Mouse (Mus musculus) heart, embryonic 11.5 days (tissue): ENCODE results near the gene Uspl1. TPM values are rescaled to one million over a fixed set of nuclear protein-coding genes. Genes with fewer than 3 reads are reported as not detected.

Experiments
- ATAC-seq: fragments of 200-750 bp; cut with Nextera tagmentation; replicated peaks from 2 replicates; pipeline ENCODE4 v1.8.0; 2017; ENCODE audit warnings: moderate library complexity; ENCODE audit not compliant: insufficient number of reproducible peaks, low FRiP score, low TSS enrichment
- H3K27ac ChIP-seq: fragments of 300-500 bp; sonication (generic); 2 replicates; pipeline ENCODE4 v1.5.1; 2014; ENCODE audit warnings: mild to moderate bottlenecking, low read depth, low read length
- H3K27me3 ChIP-seq: fragments of 300-500 bp; sonication (generic); 2 replicates; pipeline ENCODE4 v1.6.1; 2014; ENCODE audit warnings: mild to moderate bottlenecking, low read length, mixed read lengths; ENCODE audit not compliant: control insufficient read depth, insufficient read depth
- H3K36me3 ChIP-seq: fragments of 300-500 bp; sonication (generic); 2 replicates; pipeline ENCODE4 v1.6.1; 2014; ENCODE audit warnings: mild to moderate bottlenecking, low read length, moderate library complexity, mixed read lengths; ENCODE audit not compliant: control insufficient read depth, insufficient read depth
- H3K4me1 ChIP-seq: fragments of 300-500 bp; sonication (generic); 2 replicates; pipeline ENCODE4 v1.6.1; 2014; ENCODE audit warnings: low read length; ENCODE audit not compliant: control insufficient read depth, insufficient read depth
- H3K4me2 ChIP-seq: fragments of 300-500 bp; sonication (generic); 2 replicates; pipeline ENCODE4 v1.6.1; 2014; ENCODE audit warnings: mild to moderate bottlenecking, moderate library complexity
- H3K4me3 ChIP-seq: fragments of 300-500 bp; sonication (generic); 2 replicates; pipeline ENCODE4 v1.5.1; 2014; ENCODE audit warnings: low read depth, low read length
- H3K9ac ChIP-seq: fragments of 300-500 bp; sonication (generic); 2 replicates; pipeline ENCODE4 v1.6.1; 2014; ENCODE audit warnings: mild to moderate bottlenecking, low read depth, low read length, moderate library complexity
- H3K9me3 ChIP-seq: fragments of 300-500 bp; sonication (generic); replicated peaks from 2 replicates; pipeline ENCODE4 v1.6.1; 2016; ENCODE audit warnings: low read length; ENCODE audit not compliant: control insufficient read depth
- WGBS: fragments of 180-500 bp; shearing (Covaris S2); extraction: QIAGEN DNeasy Blood & Tissue Kit; methylation state at CpG from one replicate; pipeline ENCODE4 v1.1.7; 2014; ENCODE audit not compliant: insufficient replicate concordance; 5-methylcytosine and 5-hydroxymethylcytosine counted together
- polyA plus RNA-seq: library from polyadenylated mRNA; unstranded; fragments of >200 nt; fragmentation: Nextera tagmentation; extraction: Ambion mirVana; gene quantifications from 2 replicates; pipeline ENCODE4 v1.2.1, GENCODE M21; 2014

Uspl1 gene
- polyA plus RNA-seq, 1 experiment from 2014 or later: 42.8 TPM

DNA sequence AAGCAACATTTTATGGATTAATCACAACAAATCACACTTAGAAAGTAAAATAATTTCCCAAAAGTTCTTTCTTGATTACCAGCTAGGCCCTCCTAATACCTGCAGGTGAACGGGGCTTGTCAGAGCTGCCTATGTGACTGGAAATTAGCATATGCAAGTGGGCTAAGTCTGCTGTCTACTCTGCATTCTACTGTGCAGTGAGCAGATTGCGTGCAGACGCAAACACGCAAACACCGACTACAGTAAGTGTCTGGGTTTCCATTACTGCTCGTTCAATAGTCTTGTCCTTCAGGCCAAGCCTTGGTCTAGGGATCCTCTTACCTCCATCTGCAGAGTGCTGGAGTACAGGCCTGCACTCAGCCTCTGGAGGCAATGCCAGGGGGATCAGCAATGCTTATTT is 8.4 kb upstream of the Uspl1 start:
- no peak overlapping the region for H3K4me2 ChIP-seq

DNA sequence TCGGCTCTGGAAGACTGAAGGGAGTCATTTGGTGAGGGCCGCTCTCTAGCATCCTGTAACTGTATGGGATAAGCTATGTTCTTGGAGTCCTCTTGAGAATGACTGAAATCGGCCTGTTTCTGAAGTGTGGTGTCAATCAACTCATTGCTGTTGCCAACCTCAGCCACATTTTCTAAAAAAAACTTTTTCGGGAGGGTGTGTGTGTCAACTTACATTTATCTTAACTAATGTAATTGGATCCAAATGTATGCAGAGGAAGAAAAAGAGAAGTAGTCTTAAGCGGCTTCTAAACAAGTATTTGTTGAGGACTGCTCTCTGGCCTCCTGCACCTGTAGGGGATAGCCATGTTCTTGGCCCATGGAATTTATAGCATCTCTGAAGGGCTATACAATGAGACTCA is 6.1 kb upstream of the Uspl1 start:
- Histone ChIP-seq H3K4me2 (no peak overlapping the region), H3K4me3 (no peak overlapping the region), H3K9ac (no peak overlapping the region), H3K27me3 (no peaks in the 10 kb centered on the region), H3K9me3 (no peaks in the 10 kb centered on the region), H3K27ac (no peak overlapping the region), H3K4me1 (peaks cover 6% of the 10 kb centered on the region; the same call in 1 of the 2 replicates), H3K36me3 (no peaks in the 10 kb centered on the region)
- 74% methylated on average over 5 of the region's 5 CpGs for WGBS
- no peak for ATAC-seq

More for the DNA sequence above, 8.4 kb upstream of the Uspl1 start:
- Histone ChIP-seq H3K27me3 (no peaks in the 10 kb centered on the region), H3K36me3 (no peaks in the 10 kb centered on the region), H3K9ac (no peak overlapping the region), H3K9me3 (no peaks in the 10 kb centered on the region), H3K27ac (no peak overlapping the region), H3K4me3 (no peak overlapping the region), H3K4me1 (no peaks in the 10 kb centered on the region)
- ATAC-seq: no peak
- WGBS: 91% methylated on average over 6 of the region's 6 CpGs

DNA sequence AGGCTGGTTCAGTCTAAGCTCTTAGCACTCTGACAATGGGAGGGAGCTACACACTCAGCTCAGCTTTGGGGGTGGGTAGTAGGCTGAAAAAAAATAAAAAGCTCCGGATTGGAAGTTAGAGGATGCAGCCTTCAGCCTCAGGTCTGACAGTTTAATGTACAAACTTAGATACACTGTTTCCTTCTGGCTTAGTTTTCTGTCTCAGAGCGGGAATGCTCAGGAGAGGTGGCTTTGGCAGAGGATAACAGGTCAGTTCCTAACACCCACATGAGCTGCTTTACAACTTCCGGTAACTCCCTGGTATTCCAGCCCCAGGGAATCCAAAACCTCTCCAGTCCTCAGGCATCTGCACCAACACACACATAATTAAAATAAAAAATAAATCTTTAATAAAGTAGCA is 4.3 kb upstream of the Uspl1 start:
- no peak overlapping the region for H3K9ac ChIP-seq
- H3K27ac ChIP-seq: no peak overlapping the region
- no peaks in the 10 kb centered on the region for H3K36me3 ChIP-seq
- no peak for ATAC-seq
- 87% methylated on average over 3 of the region's 3 CpGs for WGBS
- peaks cover 6% of the 10 kb centered on the region; the same call in 1 of the 2 replicates for H3K4me1 ChIP-seq
- no peaks in the 10 kb centered on the region for H3K27me3 ChIP-seq
- no peak overlapping the region for H3K4me2 ChIP-seq
- no peak overlapping the region for H3K4me3 ChIP-seq
- H3K9me3 ChIP-seq: no peaks in the 10 kb centered on the region

DNA sequence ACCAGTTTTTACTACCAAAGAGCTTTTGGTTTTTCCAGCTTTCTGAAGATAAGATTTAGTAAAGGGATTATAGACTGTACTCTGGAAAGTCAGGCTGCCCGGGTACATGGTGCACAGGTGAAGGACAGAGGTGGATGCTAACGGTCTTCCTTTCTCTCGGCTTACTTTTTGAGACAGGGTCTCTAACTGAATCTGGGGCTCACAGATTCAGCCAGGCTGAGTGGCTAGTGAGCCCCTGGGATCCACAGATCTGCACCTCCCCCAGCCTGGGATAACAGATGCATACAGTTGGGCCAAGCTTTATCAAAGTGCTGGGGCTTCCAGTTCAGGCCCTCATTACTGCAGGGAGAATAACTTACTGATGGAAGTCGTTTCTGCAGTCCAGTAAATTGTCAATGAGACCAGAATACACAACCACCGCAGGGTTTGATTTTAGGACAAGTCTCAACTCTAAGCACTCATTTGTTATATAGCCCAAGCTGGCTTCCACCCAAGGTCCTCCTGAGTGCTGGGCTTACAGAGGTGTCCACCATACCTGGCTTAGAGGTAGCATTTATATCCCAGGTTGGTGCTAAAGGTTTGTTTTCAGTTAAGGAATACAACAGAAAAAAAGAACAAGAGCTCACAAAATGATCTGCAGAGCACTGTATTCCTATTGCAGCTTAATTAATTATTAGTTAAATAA is 1.8 kb upstream of the Uspl1 start:
- Histone ChIP-seq H3K4me3 (no peak overlapping the region), H3K4me1 (peaks cover 14% of the 10 kb centered on the region), H3K4me2 (no peak overlapping the region), H3K27me3 (no peaks in the 10 kb centered on the region), H3K9me3 (no peaks in the 10 kb centered on the region), H3K27ac (no peak overlapping the region), H3K9ac (no peak overlapping the region), H3K36me3 (no peaks in the 10 kb centered on the region)
- 77% methylated on average over 5 of the region's 5 CpGs for WGBS
- no peak for ATAC-seq

DNA sequence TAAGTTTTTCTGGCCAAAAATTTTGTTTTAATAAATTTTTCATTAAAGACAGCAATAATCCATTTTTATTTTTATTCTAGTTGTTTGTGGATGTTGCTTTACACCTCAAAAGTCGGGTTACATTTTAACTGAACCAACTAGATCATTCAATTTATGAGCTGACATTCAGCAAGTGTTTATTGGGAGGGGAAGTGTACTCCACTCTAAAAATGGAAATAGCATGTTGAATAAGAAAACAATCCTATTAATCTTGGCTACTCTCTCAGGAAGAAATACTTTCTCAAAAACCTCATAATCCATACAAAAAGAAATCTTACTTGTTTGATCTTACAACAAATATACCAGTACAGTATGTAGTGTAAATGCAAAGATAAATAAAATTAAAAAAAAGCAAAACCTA is 1.0 kb upstream of the Uspl1 start:
- H3K27ac ChIP-seq: peak overlapping the region; percentile 99
- H3K27me3 ChIP-seq: no peaks in the 10 kb centered on the region
- 37% methylated on average over 1 of the region's 1 CpGs for WGBS
- H3K4me3 ChIP-seq: peak overlapping the region; percentile 63
- H3K9me3 ChIP-seq: no peaks in the 10 kb centered on the region
- ATAC-seq: no peak
- H3K4me2 ChIP-seq: peak overlapping the region; percentile 68
- H3K4me1 ChIP-seq: peaks cover 14% of the 10 kb centered on the region
- H3K9ac ChIP-seq: no peak overlapping the region
- H3K36me3 ChIP-seq: no peaks in the 10 kb centered on the region

DNA sequence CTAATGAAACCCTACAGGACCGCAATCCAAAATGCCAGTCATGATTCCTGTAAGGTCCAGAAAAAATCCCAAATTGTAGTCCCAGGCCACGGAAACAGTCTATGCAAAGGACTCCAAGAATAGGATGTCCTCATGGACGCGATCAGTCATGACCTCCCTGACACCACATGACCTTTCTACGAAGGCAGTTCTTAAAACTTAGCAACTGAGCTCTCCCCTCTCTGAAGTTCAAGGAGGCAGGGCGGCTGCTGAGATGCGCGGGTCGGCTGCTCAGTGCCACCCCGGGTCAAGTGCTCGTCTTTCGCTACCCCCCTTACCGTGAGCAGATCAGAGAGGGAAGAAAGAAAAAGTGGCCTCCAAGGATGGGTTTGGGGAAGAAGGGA is 438 bp upstream of the Uspl1 start:
- Histone ChIP-seq H3K4me1 (peaks cover 14% of the 10 kb centered on the region), H3K4me3 (peak overlapping the region; percentile 63), H3K27ac (peak overlapping the region; percentile 99), H3K4me2 (peak overlapping the region; percentile 68), H3K9ac (peak overlapping the region; percentile 91), H3K27me3 (no peaks in the 10 kb centered on the region), H3K9me3 (no peaks in the 10 kb centered on the region), H3K36me3 (no peaks in the 10 kb centered on the region)
- under 1% methylated on average over 13 of the region's 13 CpGs for WGBS
- ATAC-seq: peak; percentile 58

DNA sequence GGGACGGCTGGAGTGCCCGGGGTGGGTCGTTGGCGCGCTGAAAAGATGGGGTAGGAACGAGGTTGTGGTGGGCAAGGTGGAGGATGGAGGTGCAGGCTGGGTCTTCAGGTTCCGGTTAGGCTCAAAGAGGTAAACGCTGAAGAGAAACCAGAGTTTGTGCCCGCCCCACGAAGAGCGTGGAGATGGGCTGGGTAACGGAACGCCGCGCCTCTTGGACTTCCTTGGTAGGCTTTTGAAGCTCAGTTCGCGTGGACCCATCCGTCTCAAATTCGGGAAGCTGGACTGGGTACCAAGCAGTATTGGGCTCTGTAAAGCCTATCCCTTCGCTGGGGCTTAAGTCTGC is 665 bp downstream of the Uspl1 start:
- whole genome bisulfite sequencing: under 1% methylated on average over 20 of the region's 20 CpGs
- peak overlapping the region; percentile 83 for H3K4me3 ChIP-seq
- H3K36me3 ChIP-seq: peaks cover 9% of the 10 kb centered on the region; the same call in 1 of the 2 replicates
- no peaks in the 10 kb centered on the region for H3K27me3 ChIP-seq
- H3K4me2 ChIP-seq: peak overlapping the region; percentile 93
- ATAC-seq: peak; percentile 2; the same call in 1 of the 2 replicates
- H3K4me1 ChIP-seq: peaks cover 18% of the 10 kb centered on the region
- peak overlapping the region; percentile 92 for H3K9ac ChIP-seq
- H3K27ac ChIP-seq: peak overlapping the region; percentile 99
- no peaks in the 10 kb centered on the region for H3K9me3 ChIP-seq

DNA sequence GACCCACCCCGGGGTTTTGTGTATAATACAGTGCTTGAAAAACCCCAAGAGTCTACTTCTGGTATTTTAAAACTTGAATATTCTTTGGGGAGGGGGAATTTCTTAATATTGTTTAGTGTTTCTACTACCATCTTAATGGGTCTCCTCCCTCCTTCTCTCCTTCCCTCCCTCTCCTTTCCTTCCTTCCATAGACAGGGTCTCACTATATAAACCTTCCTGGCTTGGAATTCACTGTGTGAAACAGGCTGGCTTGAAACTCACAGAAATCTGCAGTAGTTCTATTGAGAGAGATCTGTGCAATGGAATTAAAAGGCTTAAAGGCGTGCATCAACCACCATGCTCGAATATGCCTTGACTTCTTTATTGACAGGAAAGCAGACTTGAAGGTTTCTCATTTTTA is 1.7 kb downstream of the Uspl1 start:
- Histone ChIP-seq H3K9ac (no peak overlapping the region; the same call in 1 of the 2 replicates), H3K4me1 (peaks cover 18% of the 10 kb centered on the region), H3K27ac (no peak overlapping the region), H3K4me3 (peak overlapping the region; percentile 83), H3K27me3 (no peaks in the 10 kb centered on the region), H3K36me3 (peaks cover 9% of the 10 kb centered on the region; the same call in 1 of the 2 replicates), H3K4me2 (peak overlapping the region; percentile 93), H3K9me3 (no peaks in the 10 kb centered on the region)
- ATAC-seq: no peak
- WGBS: 72% methylated on average over 3 of the region's 3 CpGs

DNA sequence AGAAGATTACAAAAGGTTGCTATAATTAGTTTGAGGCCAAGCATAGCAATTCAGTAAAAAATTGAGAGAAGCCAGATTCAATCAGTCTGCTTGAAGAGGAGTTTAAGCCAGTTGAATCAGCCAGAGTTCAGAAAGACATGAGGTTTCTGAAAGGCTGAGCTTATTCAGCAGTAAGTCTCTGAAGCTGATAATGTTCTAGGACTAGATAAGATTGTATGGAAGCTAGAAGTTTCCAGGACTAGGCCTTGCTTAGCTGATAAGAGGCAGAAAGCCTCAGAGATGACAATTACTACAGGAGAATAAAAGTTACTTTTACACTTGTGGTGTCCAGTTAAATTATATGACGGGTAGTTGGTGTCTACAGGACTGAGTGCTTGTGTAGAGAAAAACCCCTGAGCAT is 6.0 kb downstream of the Uspl1 start:
- ATAC-seq: no peak
- Histone ChIP-seq H3K9me3 (no peaks in the 10 kb centered on the region), H3K4me2 (no peak overlapping the region), H3K27me3 (no peaks in the 10 kb centered on the region), H3K36me3 (peaks cover 21% of the 10 kb centered on the region), H3K4me1 (peaks cover 12% of the 10 kb centered on the region), H3K9ac (no peak overlapping the region), H3K27ac (no peak overlapping the region), H3K4me3 (no peak overlapping the region)
- 71% methylated on average over 1 of the region's 1 CpGs for WGBS
